Mouse (Mus musculus) kidney, adult 9 months (tissue): ENCODE measurements around the gene Gm11011.

Experiments used
- DNase-seq: peaks from one replicate; pipeline ENCODE4 v3.0.0; 2022

Gm11011 gene

GRCm38 (mm10) chr2:169586688-169587087 is 857 bp downstream of the Gm11011 start:
- DNase-seq = no peak

- no peak for DNase-seq
These were observed 1.8 kb downstream of the Gm11011 start for GRCm38 (mm10) chr2:169585631-169586285.

- DNase-seq = no peak
These were observed 2.6 kb downstream of the Gm11011 start for GRCm38 (mm10) chr2:169584745-169585456.

GRCm38 (mm10) chr2:169583476-169583875 is 4.1 kb downstream of the Gm11011 start:
- no peak for DNase-seq

GRCm38 (mm10) chr2:169577508-169578196 is 9.9 kb downstream of the Gm11011 start:
- DNase-seq = no peak

- DNase-seq = no peak
These were observed 17.5 kb downstream of the Gm11011 start for GRCm38 (mm10) chr2:169570063-169570462.

GRCm38 (mm10) chr2:169566159-169566558 is 21.4 kb downstream of the Gm11011 start:
- DNase-seq = no peak

GRCm38 (mm10) chr2:169565751-169566150 is 21.8 kb downstream of the Gm11011 start:
- no peak for DNase-seq

- no peak for DNase-seq
These were observed 41.9 kb downstream of the Gm11011 start for GRCm38 (mm10) chr2:169545674-169546073.

GRCm38 (mm10) chr2:169538906-169539305 is 48.6 kb downstream of the Gm11011 start:
- no peak for DNase-seq
